Mouse (Mus musculus): Measurements from ENCODE around the gene Lmtk2.
A peak's percentile ranks its signal among the peaks of the same experiment; 100 is the strongest.

GRCm38 (mm10) chr5:144154528-144154927 is 54.3 kb downstream of the Lmtk2 start:
- TF ChIP-seq CTCF (IDR thresholded peaks at IDR 0.05; ENCODE audit: low read depth) (peak; percentile 89), EP300 (optimal IDR thresholded peaks at IDR 0.05) (no peak)
